Mouse (Mus musculus): ENCODE data around the gene Exosc10. TPM values are rescaled to one million over a fixed set of nuclear protein-coding genes. Genes with fewer than 3 reads are reported as not detected.

The Exosc10 gene
- polyA plus RNA-seq (2015; fragmentation: Nextera tagmentation; extraction: Ambion mirVana) = 55.3 and 63.4 TPM in 2 replicates

GRCm38 (mm10) chr4:148558297-148559000, at the start of gene Exosc10:
Gene Exosc10, plus strand, starts transcription at chr4:148558429.

DNA sequence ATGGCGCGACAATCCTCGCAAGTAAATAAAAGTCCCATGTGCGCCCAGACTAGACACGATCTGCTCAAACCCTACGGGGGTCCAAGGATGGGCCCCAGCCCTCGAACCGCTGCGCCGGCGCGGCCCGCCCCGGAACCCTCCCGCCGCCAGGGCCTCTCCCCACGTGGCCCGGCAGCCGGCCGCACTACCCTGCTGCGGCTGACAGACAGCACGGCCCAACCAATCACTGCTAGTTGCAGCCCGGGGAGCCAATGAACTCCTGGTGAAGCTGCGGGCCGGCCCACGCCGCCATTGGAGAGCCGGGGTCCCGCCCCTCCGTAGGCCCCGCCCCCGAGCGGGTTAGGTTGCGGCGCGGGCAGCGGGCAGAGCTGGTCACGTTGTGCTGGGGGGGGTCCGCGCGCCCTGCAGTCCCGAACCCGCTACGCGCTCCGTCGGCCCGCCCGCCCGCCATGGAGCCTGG, 33.0 kb downstream of the Exosc10 start, which contains the start of gene Srm:
TSS of gene Srm (plus strand) at position 333 of the 460 bp plus-strand sequence.

DNA sequence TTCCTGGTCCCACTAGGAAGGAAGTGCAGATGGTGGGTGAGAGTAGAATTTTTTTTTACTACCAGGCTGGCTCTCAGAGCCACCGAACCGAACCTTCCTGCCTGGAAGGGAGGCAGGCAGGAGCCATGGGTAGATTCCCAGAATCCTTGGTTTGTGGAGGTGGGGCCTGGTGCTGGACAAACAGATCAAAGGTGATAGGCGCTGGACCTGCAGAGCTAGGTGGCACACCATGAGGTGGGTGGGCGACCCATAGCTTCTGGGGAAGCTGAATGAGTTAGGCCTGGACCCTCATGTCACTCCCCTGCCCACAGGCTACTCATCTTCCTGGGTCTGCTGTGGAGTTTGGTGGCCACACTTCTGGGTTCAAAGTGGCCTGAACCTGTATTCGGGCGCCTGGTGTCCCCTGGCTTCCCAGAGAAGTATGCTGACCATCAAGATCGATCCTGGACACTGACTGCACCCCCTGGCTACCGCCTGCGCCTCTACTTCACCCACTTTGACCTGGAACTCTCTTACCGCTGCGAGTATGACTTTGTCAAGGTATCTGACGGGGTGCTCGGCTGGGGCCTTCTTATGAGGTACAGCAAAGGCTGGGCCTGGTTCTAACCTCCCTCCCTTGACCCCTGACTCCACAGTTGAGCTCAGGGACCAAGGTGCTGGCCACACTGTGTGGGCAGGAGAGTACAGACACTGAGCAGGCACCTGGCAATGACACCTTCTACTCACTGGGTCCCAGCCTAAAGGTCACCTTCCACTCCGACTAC, 44.3 kb downstream of the Exosc10 start, which contains the start of gene Masp2:
TSS of gene Masp2 (plus strand) at position 198 of the 764 bp plus-strand sequence.

DNA sequence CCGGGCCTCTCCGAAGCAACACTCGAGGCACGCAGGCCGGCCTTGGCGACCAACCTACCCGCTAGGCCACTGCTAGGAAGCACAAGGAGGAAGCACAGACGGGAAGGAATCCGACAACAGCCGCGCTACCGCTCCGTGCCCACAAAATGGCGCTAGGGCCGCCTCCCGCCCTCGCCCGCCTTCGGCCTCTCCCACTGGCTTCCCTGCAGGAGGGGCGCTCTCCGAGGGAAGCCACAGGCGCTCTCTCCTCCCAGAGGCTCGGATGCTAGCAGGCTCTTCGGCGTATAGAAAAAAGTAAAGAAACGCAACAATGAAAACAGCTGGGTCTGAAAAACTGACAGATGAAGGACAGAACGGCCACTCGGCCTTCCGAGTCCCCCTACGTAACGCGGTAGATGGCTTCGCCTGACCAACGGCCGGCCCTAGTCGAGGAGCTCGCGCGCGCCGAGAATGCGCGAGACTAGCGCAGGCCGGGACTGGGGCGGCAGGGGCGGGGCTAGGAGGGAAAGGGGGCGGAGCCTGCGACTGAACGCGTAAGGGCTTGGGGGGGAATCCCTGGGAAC, 68.5 kb downstream of the Exosc10 start, which contains the start of gene Tardbp:
TSS of gene Tardbp (minus strand) at position 397 of the 563 bp plus-strand sequence.

Other genes starting within 250 kb of the Exosc10 start
- gene Ubiad1, start 113.7 kb upstream of the Exosc10 start, polyA plus RNA-seq (2015; fragmentation: Nextera tagmentation; extraction: Ambion mirVana) = 12.6 and 13.9 TPM in 2 replicates
- 21.6 and 22.2 TPM in 2 replicates for gene Mtor, start 109.8 kb upstream of the Exosc10 start, polyA plus RNA-seq (2015; fragmentation: Nextera tagmentation; extraction: Ambion mirVana)
- gene Angptl7, start 58.0 kb upstream of the Exosc10 start, polyA plus RNA-seq (2015; fragmentation: Nextera tagmentation; extraction: Ambion mirVana) = 0.27 and 0.37 TPM in 2 replicates
- gene Srm, start 33.1 kb downstream of the Exosc10 start, polyA plus RNA-seq (2015; fragmentation: Nextera tagmentation; extraction: Ambion mirVana) = 190 and 192 TPM in 2 replicates
- gene Masp2, start 44.1 kb downstream of the Exosc10 start, polyA plus RNA-seq (2015; fragmentation: Nextera tagmentation; extraction: Ambion mirVana) = 0.37 and 0.73 TPM in 2 replicates
- gene Tardbp, start 68.6 kb downstream of the Exosc10 start, polyA plus RNA-seq (2015; fragmentation: Nextera tagmentation; extraction: Ambion mirVana) = 109 TPM in 2 replicates
- not detected in 2 replicates for gene Gm572, start 84.9 kb downstream of the Exosc10 start, polyA plus RNA-seq (2015; fragmentation: Nextera tagmentation; extraction: Ambion mirVana)
- gene Casz1, start 246.0 kb downstream of the Exosc10 start, polyA plus RNA-seq (2015; fragmentation: Nextera tagmentation; extraction: Ambion mirVana) = 7.8 and 8.5 TPM in 2 replicates